Mouse (Mus musculus): ENCODE data around the gene Akr1b8. TPM values are rescaled to one million over a fixed set of nuclear protein-coding genes. Genes with fewer than 3 reads are reported as not detected.

Akr1b8 gene
- 7.9 and 11.0 TPM in 2 replicates for polyA plus RNA-seq (2014; fragmentation: Nextera tagmentation; extraction: Ambion mirVana)

DNA sequence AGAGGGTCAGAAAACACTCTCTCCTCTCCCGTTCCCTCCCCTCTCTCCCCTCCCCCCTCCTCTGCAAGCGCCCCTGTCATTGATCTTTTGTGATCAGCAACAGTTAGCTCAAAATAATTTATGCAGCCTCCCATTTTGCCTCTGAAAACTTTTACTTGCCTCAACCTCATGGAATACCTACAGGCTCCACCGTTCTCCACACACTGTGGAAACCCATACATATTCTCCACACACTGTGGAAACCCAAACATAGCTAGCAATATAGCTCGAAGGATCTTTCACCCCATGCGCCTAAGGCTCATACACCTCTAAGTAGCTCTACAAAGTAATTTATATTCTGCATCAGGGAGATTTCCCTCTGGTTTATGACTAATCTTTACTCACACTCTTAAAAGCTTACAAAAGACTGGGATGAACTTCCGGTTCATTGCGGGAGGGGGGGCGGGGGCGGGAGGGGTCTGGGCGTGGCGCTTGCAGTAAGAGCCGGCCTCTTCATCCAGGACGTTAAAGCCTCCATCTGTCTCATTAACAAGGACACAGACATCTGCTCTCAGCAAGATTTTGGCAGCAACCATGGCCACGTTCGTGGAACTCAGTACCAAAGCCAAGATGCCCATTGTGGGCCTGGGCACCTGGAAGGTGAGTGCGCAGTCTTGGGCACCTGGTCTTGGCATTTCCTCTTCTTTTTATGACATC, at the start of gene Akr1b8:
Gene Akr1b8 (plus strand): TSS at position 462 of the 696 bp plus-strand sequence.
- H3K9me3 ChIP-seq (ENCODE audit: control insufficient read depth, low read length) = no peaks in the 10 kb centered on the region
- ATAC-seq (ENCODE audit: low read depth) (peak; percentile 62; the same call in 1 of the 2 replicates), DNase-seq (ENCODE audit: low spot score) (peak; percentile 61)
- H3K4me3 ChIP-seq (ENCODE audit: low read depth, low read length) = peak within 1 kb of the TSS; percentile 28
- H3K4me2 ChIP-seq (ENCODE audit: low read depth, low read length) = peak within 1 kb of the TSS; percentile 55
- peak within 1 kb of the TSS; percentile 41; the same call in 1 of the 2 replicates for H3K9ac ChIP-seq (ENCODE audit: low read depth, low read length)
- peak within 1 kb of the TSS; percentile 23; the same call in 1 of the 2 replicates for H3K27ac ChIP-seq (replicated peaks; ENCODE audit: low read depth, low read length)
- H3K36me3 ChIP-seq (ENCODE audit: control insufficient read depth, insufficient read depth, low read length) = no peaks in the 10 kb centered on the region
- H3K4me1 ChIP-seq (ENCODE audit: control insufficient read depth, insufficient read depth, low read length) = peaks cover 14% of the 10 kb centered on the region
- 16% methylated on average over 16 of the region's 16 CpGs for WGBS
- H3K27me3 ChIP-seq (replicated peaks; ENCODE audit: control insufficient read depth, insufficient read depth, low read length) = no peaks in the 10 kb centered on the region

DNA sequence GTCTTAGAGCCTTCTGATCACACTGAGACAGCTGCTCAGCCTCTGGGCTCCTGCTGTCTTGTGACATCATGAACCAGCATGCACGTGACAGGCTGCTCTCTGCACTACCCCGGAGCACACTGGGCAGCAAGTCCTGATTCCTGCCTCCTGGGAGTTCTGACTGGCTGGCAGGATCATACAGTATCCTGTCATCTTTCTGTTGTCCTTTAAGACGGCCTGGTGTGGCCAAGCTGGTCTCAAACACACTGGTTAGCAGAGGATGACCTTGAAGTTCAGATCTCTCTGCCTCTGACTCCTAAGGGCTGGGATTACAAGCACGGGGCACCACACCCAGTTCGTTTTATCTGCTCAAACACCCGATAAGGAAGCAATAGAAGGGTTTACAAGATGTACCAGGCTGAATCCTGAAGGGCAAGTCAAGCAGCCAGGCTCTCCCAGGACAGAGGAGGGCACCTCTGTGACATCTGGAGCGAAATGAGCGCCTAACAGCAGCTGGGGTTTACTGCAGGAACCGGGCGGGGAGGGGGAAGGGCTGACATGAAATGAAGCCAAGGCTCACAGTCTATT, 49.2 kb upstream of the Akr1b8 start:
- H3K27me3 ChIP-seq (replicated peaks; ENCODE audit: control insufficient read depth, insufficient read depth, low read length) = no peaks in the 10 kb centered on the region
- H3K4me1 ChIP-seq (ENCODE audit: control insufficient read depth, insufficient read depth, low read length) = no peaks in the 10 kb centered on the region
- DNase-seq (ENCODE audit: low spot score) (peak; percentile 56), ATAC-seq (ENCODE audit: low read depth) (peak; percentile 85)
- peaks cover 43% of the 10 kb centered on the region for H3K36me3 ChIP-seq (ENCODE audit: control insufficient read depth, insufficient read depth, low read length)
- 64% methylated on average over 10 of the region's 10 CpGs for WGBS
- H3K4me2 ChIP-seq (ENCODE audit: low read depth, low read length) = no peak overlapping the region
- no peak overlapping the region for H3K9ac ChIP-seq (ENCODE audit: low read depth, low read length)
- H3K27ac ChIP-seq (replicated peaks; ENCODE audit: low read depth, low read length) = no peak overlapping the region
- no peaks in the 10 kb centered on the region for H3K9me3 ChIP-seq (ENCODE audit: control insufficient read depth, low read length)
- no peak overlapping the region for H3K4me3 ChIP-seq (ENCODE audit: low read depth, low read length)

DNA sequence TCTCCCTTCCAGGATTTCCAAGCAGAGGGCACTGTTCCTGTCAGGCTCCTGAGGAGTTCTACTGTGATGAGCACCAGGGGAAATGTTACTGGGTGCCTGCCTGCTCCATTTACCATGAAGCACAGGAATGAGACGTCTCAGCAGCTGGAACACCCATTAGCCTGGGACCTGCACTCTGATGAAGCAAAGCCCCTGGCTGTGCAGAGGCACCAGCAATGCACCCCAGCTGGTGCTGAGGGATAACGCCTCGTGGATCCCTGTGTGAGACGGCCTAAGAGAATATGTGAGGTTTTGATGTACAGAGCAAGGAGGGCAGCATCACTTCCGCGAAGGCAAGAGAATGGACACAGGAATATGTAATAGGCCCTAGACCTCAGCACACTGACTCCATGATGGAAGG, 47.1 kb upstream of the Akr1b8 start:
- Histone ChIP-seq H3K27ac (replicated peaks; ENCODE audit: low read depth, low read length) (no peak overlapping the region), H3K27me3 (replicated peaks; ENCODE audit: control insufficient read depth, insufficient read depth, low read length) (no peaks in the 10 kb centered on the region), H3K9me3 (ENCODE audit: control insufficient read depth, low read length) (no peaks in the 10 kb centered on the region), H3K4me1 (ENCODE audit: control insufficient read depth, insufficient read depth, low read length) (no peaks in the 10 kb centered on the region), H3K4me3 (ENCODE audit: low read depth, low read length) (no peak overlapping the region), H3K36me3 (ENCODE audit: control insufficient read depth, insufficient read depth, low read length) (peaks cover 63% of the 10 kb centered on the region), H3K4me2 (ENCODE audit: low read depth, low read length) (no peak overlapping the region), H3K9ac (ENCODE audit: low read depth, low read length) (no peak overlapping the region)
- ATAC-seq (ENCODE audit: low read depth) (no peak), DNase-seq (ENCODE audit: low spot score) (no peak)
- WGBS = 85% methylated on average over 6 of the region's 6 CpGs

DNA sequence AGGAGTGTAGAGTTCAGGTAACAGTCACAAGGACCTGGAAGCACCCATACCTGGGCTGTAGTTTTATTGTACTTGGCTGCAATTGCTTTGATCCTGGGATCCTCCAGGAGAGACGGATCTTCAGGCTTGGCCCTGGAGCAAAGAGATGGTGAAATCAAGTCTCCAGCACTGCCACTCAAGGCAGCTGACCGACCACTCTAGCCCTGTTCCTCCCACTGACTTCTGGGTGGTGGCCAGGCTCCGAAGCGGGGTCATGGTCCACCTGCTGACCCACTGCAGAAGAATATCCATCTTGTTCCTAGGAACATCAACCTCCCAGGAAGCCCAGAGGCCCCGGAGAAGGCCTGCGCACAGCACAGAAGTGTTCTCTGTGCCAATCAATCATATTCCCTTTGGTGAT, 44.4 kb upstream of the Akr1b8 start:
- Histone ChIP-seq H3K4me2 (ENCODE audit: low read depth, low read length) (no peak overlapping the region), H3K9ac (ENCODE audit: low read depth, low read length) (no peak overlapping the region), H3K27me3 (replicated peaks; ENCODE audit: control insufficient read depth, insufficient read depth, low read length) (no peaks in the 10 kb centered on the region), H3K4me1 (ENCODE audit: control insufficient read depth, insufficient read depth, low read length) (no peaks in the 10 kb centered on the region), H3K4me3 (ENCODE audit: low read depth, low read length) (no peak overlapping the region), H3K9me3 (ENCODE audit: control insufficient read depth, low read length) (no peaks in the 10 kb centered on the region), H3K27ac (replicated peaks; ENCODE audit: low read depth, low read length) (no peak overlapping the region), H3K36me3 (ENCODE audit: control insufficient read depth, insufficient read depth, low read length) (peaks cover 61% of the 10 kb centered on the region)
- DNase-seq (ENCODE audit: low spot score) (no peak), ATAC-seq (ENCODE audit: low read depth) (no peak)
- 96% methylated on average over 6 of the region's 6 CpGs for WGBS

DNA sequence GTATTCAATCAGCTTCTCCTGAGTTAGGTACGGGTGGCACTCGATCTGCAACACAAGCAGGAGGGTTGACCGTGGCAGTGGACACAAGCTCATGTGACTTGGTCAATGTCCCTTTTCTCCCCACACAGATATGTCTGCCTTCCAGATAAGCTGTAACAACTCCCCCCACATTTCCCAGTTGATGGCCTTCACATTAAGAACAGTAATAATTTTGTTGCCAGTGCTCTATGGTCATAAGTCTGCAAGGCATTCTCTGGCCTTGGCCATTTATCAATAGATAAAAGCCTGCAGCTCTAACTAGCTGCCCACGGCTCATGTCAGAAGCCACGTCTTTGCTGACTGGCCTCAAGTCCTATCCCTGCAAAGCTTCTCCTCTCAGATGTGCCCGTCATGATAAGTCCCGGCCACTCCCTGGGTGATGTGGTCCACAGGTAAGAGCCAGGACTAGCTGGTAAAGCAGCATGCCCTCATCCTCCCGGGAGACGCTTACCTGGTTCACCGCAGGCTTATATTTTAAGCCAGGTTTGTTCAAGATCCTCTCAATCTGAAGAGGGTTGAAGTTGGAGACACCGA, 43.8 kb upstream of the Akr1b8 start:
- Histone ChIP-seq H3K36me3 (ENCODE audit: control insufficient read depth, insufficient read depth, low read length) (peaks cover 55% of the 10 kb centered on the region), H3K9me3 (ENCODE audit: control insufficient read depth, low read length) (no peaks in the 10 kb centered on the region), H3K27ac (replicated peaks; ENCODE audit: low read depth, low read length) (no peak overlapping the region), H3K4me1 (ENCODE audit: control insufficient read depth, insufficient read depth, low read length) (no peaks in the 10 kb centered on the region), H3K9ac (ENCODE audit: low read depth, low read length) (no peak overlapping the region), H3K4me3 (ENCODE audit: low read depth, low read length) (no peak overlapping the region), H3K4me2 (ENCODE audit: low read depth, low read length) (no peak overlapping the region), H3K27me3 (replicated peaks; ENCODE audit: control insufficient read depth, insufficient read depth, low read length) (no peaks in the 10 kb centered on the region)
- WGBS = 96% methylated on average over 11 of the region's 11 CpGs
- DNase-seq (ENCODE audit: low spot score) = no peak
- ATAC-seq (ENCODE audit: low read depth) = no peak

DNA sequence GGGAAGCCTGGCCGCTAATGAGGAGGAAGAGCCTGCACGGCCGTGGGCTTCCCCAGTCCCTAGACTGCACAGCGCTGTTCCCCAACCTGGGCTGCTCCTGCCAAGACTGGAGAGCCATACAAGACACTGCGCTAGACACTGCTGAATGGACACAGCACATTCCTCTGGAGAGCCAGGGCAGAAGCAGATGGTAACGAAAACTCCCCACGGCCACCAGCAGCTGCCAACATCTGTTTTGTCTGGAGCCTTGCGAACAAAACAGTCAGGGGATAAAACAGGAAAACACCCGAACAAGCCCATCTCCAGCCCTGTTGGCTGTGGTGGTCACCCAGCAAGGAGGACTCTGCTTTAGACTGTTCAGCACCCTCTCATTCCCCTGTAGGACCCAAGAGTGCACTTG, 40.5 kb upstream of the Akr1b8 start:
- ATAC-seq (ENCODE audit: low read depth) (no peak), DNase-seq (ENCODE audit: low spot score) (peak; percentile 40)
- Histone ChIP-seq H3K4me1 (ENCODE audit: control insufficient read depth, insufficient read depth, low read length) (peaks cover 15% of the 10 kb centered on the region; the same call in 1 of the 2 replicates), H3K9ac (ENCODE audit: low read depth, low read length) (no peak overlapping the region), H3K4me3 (ENCODE audit: low read depth, low read length) (no peak overlapping the region), H3K36me3 (ENCODE audit: control insufficient read depth, insufficient read depth, low read length) (peaks cover 36% of the 10 kb centered on the region), H3K27me3 (replicated peaks; ENCODE audit: control insufficient read depth, insufficient read depth, low read length) (no peaks in the 10 kb centered on the region), H3K27ac (replicated peaks; ENCODE audit: low read depth, low read length) (no peak overlapping the region), H3K9me3 (ENCODE audit: control insufficient read depth, low read length) (no peaks in the 10 kb centered on the region), H3K4me2 (ENCODE audit: low read depth, low read length) (no peak overlapping the region)
- WGBS = 63% methylated on average over 9 of the region's 9 CpGs

DNA sequence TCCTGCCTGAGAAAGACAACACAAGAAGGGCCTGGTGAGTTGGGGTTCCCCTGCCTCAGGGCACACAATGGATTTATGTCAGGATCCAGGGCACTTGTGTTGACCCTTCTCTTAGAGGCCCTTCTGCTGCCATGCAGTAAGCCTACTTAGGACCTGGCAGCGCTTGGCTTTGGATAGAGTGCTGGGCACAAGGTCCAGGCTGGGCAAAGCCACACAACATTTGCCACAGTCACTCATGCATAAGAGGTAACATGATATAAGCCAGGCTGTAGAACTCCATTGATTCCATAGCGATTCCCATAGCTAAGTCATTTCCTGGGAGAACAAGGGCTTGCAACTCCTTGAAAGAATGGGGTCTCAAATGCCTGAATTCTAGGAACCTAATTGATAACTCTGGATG, 40.0 kb upstream of the Akr1b8 start:
- DNase-seq (ENCODE audit: low spot score) (peak; percentile 42), ATAC-seq (ENCODE audit: low read depth) (no peak)
- Histone ChIP-seq H3K9me3 (ENCODE audit: control insufficient read depth, low read length) (no peaks in the 10 kb centered on the region), H3K27ac (replicated peaks; ENCODE audit: low read depth, low read length) (no peak overlapping the region), H3K9ac (ENCODE audit: low read depth, low read length) (no peak overlapping the region), H3K27me3 (replicated peaks; ENCODE audit: control insufficient read depth, insufficient read depth, low read length) (no peaks in the 10 kb centered on the region), H3K4me1 (ENCODE audit: control insufficient read depth, insufficient read depth, low read length) (peaks cover 15% of the 10 kb centered on the region; the same call in 1 of the 2 replicates), H3K36me3 (ENCODE audit: control insufficient read depth, insufficient read depth, low read length) (peaks cover 31% of the 10 kb centered on the region), H3K4me2 (ENCODE audit: low read depth, low read length) (no peak overlapping the region), H3K4me3 (ENCODE audit: low read depth, low read length) (no peak overlapping the region)
- 82% methylated on average over 2 of the region's 2 CpGs for WGBS

DNA sequence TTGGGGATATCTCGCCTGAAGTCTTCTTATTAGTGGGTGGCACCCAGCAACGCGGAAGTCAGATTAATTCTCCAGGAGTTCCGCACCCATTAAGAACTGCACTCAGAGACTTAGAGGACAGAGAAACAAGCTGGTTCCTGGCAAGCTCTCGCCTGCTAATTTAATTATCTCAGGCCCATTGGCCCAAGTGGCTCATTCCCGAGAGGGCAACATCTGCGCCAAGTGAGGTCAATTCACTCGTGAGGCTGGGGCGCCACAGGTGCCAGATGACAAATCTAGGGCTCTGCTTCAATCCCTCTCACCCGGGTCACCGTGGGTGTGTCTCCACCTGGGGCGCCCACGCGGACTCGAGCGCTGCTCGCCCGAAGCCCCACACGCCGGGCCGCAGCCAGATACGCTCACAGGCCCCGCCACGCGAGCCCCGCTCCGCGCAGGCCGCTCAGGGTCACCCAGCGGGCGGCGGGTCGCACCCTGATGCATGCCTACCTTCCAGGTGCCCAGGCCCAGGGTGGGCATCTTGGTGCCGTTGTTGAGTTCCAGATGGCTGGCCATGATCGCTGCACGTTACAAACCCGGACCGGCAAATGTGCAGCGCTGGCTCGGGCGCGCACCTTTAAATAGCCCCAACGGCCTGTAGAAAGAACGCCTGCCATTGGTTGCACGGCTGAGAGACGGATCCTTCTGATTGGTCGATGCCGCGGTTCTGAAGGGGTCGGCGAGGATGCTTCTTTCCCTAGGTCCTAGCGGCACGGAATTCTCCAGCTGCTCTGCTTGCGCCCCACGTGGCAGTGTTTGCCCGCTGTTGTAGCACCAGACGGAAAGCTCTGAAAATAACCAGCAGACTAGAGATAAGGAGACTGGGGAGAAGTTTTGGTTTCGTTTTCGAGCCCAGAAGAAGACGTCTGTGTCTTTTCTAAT, 36.8 kb upstream of the Akr1b8 start, which contains the start of gene Akr1b3:
Gene Akr1b3 (minus strand): TSS at position 625 of the 918 bp plus-strand sequence.
- ATAC-seq (ENCODE audit: low read depth) = peak; percentile 99
- WGBS = 2% methylated on average over 59 of the region's 60 CpGs
- peak within 1 kb of the TSS; percentile 79 for H3K9ac ChIP-seq (ENCODE audit: low read depth, low read length)
- peak; percentile 98 for DNase-seq (ENCODE audit: low spot score)
- no peaks in the 10 kb centered on the region for H3K9me3 ChIP-seq (ENCODE audit: control insufficient read depth, low read length)
- H3K36me3 ChIP-seq (ENCODE audit: control insufficient read depth, insufficient read depth, low read length) = no peaks in the 10 kb centered on the region
- H3K27me3 ChIP-seq (replicated peaks; ENCODE audit: control insufficient read depth, insufficient read depth, low read length) = no peaks in the 10 kb centered on the region
- no peak within 1 kb of the TSS for H3K27ac ChIP-seq (replicated peaks; ENCODE audit: low read depth, low read length)
- peak within 1 kb of the TSS; percentile 70 for H3K4me3 ChIP-seq (ENCODE audit: low read depth, low read length)
- peak within 1 kb of the TSS; percentile 87 for H3K4me2 ChIP-seq (ENCODE audit: low read depth, low read length)
- peaks cover 15% of the 10 kb centered on the region; the same call in 1 of the 2 replicates for H3K4me1 ChIP-seq (ENCODE audit: control insufficient read depth, insufficient read depth, low read length)
